Mouse (Mus musculus) Patski (cell line): ENCODE data around the gene Gli1. TPM values are rescaled to one million over a fixed set of nuclear protein-coding genes. Genes with fewer than 3 reads are reported as not detected.

Experiments
- ATAC-seq: fragments of 100-300 bp; one replicate; pipeline ENCODE4 v1.8.0; 2021
- CTCF ChIA-PET: fragments of 350-600 bp; sonication (Branson Sonifier 250); formaldehyde crosslinking; loops from one replicate; lab custom pipeline; 2022; ENCODE audit warnings: inconsistent platforms; lab: Charles Lee
- POLR2A ChIA-PET: fragments of 350-600 bp; sonication (Branson Sonifier 250); formaldehyde crosslinking; loops from one replicate; lab custom pipeline; 2022; ENCODE audit warnings: antibody characterized with exemption, inconsistent platforms; lab: Charles Lee
- DNase-seq: peaks from one replicate; pipeline ENCODE4 v3.0.0-alpha.2; 2011; ENCODE audit warnings: low read depth, low spot score
- H3K27me3 ChIP-seq: fragments of 371-371 bp; one replicate; pipeline ENCODE4 v1.5.1; 2021
- CTCF ChIP-seq: fragments of 100-300 bp; IDR thresholded peaks from one replicate; pipeline ENCODE4 v1.5.1; 2021
- in situ Hi-C: fragments of 300-500 bp; cut with MboI; formaldehyde crosslinking; loops from 3 replicates; pipeline ENCODE4 v1.11.1; 2018; ENCODE audit warnings: low pct_unique_long_range_greater_than_20kb, mixed read lengths
- polyA plus RNA-seq: library from polyadenylated mRNA; unstranded; gene quantifications from one replicate; pipeline ENCODE4 v1.2.3, GENCODE M21; 2021

Gene Gli1
- polyA plus RNA-seq, 1 experiment from 2014 or later, result 0.23 TPM

- CTCF ChIA-PET, result interaction anchor here (1.2 kb wide), 1 partner anchor 77 kb away, joined by 3 read pairs; no protein-coding TSS in a partner anchor
- in situ Hi-C loops, result no loop called here
- ATAC-seq, result no peak
These were observed 6.5 kb downstream of the Gli1 start for GRCm38 (mm10) chr10:127335271-127335670.

DNA sequence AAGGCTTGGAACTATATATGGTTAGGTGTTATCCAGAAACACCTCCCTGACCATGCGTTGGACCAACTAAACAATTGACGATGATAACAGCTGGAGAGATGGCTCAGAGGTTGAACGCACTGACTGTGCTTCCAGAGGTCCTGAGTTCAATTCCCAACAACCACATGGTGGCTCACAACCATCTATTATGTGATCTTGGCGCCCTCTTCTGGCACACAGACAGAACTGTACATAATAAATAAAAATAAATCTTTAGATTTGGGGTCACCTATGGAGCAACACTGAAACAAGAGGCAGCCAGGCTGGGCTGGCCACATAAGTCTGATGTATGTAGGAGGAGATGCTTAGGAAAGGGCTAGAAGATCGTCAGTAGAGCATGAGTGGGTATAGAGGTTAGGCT, 8.6 kb downstream of the Gli1 start:
- no peak for ATAC-seq
- peaks cover 10% of the 10 kb centered on the region for H3K27me3 ChIP-seq
- no peak for TF ChIP-seq CTCF
- in situ Hi-C loops, result no loop called here
- no peak for DNase-seq
- CTCF ChIA-PET, result no interaction called here
- POLR2A ChIA-PET, result interaction anchor here (0.6 kb wide), 1 partner anchor 198 kb away, joined by 5 read pairs; no protein-coding TSS in a partner anchor

More at GRCm38 (mm10) chr10:127335271-127335670, 6.5 kb downstream of the Gli1 start:
- no peak for DNase-seq
- TF ChIP-seq CTCF, result no peak
- POLR2A ChIA-PET, result no interaction called here
- H3K27me3 ChIP-seq, result peaks cover 5% of the 10 kb centered on the region

DNA sequence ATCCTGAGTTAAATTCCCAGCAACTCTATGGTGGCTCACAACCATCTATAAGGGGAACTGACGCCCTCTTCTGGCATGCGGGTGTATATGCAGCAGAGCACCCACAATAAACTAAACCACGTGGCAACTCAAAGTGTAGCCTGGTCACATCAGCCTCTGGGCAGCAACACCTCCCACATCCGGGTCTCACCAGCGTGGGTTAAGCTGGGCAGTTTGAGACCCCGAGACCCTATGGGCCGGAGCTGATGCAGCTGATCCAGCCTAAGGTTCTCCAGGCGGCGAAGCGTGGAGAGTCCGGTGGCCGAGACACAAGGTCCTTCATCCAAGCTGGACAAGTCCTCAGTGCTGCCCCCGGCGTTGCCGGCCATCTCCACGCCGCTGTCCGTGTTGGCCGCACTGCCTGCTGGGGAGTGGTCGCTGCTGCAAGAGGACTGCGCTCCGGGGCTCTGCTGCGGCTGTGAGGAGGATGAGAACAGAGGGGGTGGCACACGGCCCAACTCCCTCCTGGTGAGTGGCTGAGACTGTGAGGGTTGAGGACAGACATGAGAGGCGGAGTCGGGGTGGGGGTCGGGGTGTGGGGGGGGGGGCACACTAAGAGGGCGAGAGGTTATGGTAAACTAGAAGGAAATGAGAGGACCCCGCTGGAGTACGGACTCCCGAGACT, 9.4 kb downstream of the Gli1 start:
- no peak for TF ChIP-seq CTCF
- ATAC-seq (no peak), DNase-seq (no peak)
- H3K27me3 ChIP-seq, result peaks cover 10% of the 10 kb centered on the region
- in situ Hi-C loops, result no loop called here
- POLR2A ChIA-PET, result no interaction called here
- CTCF ChIA-PET, result no interaction called here

- H3K27me3 ChIP-seq, result peaks cover 18% of the 10 kb centered on the region
- ATAC-seq, result no peak
- POLR2A ChIA-PET, result no interaction called here
- CTCF ChIA-PET, result interaction anchor here (0.8 kb wide), 1 partner anchor 8 kb away, joined by 4 read pairs; no protein-coding TSS in a partner anchor
- TF ChIP-seq CTCF, result no peak
- in situ Hi-C loops, result no loop called here
- DNase-seq, result no peak
These were observed 11.6 kb downstream of the Gli1 start for GRCm38 (mm10) chr10:127330212-127330611.

- DNase-seq, result no peak
- in situ Hi-C loops, result loop anchor here (10.0 kb wide), 1 partner anchor 213 kb away; no protein-coding TSS in a partner anchor
- TF ChIP-seq CTCF, result no peak
- POLR2A ChIA-PET, result no interaction called here
- no peak for ATAC-seq
- peaks cover 13% of the 10 kb centered on the region for H3K27me3 ChIP-seq
- CTCF ChIA-PET, result interaction anchor here (0.9 to 2.2 kb wide), 2 partner anchors 11 to 15 kb away, joined by 4 to 11 read pairs; no protein-coding TSS in a partner anchor
These were observed 14.2 kb downstream of the Gli1 start for GRCm38 (mm10) chr10:127327461-127328145.

- no peak for ATAC-seq
- POLR2A ChIA-PET, result interaction anchor here (0.6 kb wide), 1 partner anchor 139 kb away, joined by 3 read pairs; no protein-coding TSS in a partner anchor
These were observed 14.9 kb downstream of the Gli1 start for GRCm38 (mm10) chr10:127326828-127327227.

GRCm38 (mm10) chr10:127326017-127326801, 15.6 kb downstream of the Gli1 start:
- DNase-seq (no peak), ATAC-seq (no peak)
- peaks cover 13% of the 10 kb centered on the region for H3K27me3 ChIP-seq
- POLR2A ChIA-PET, result interaction anchor here (0.6 kb wide), 1 partner anchor 139 kb away, joined by 3 read pairs; no protein-coding TSS in a partner anchor
- CTCF ChIA-PET, result interaction anchor here (0.9 kb wide), 1 partner anchor 13 kb away, joined by 4 read pairs; no protein-coding TSS in a partner anchor
- in situ Hi-C loops, result loop anchor here (10.0 kb wide), 1 partner anchor 211 kb away; no protein-coding TSS in a partner anchor
- no peak for TF ChIP-seq CTCF

More at GRCm38 (mm10) chr10:127326828-127327227, 14.9 kb downstream of the Gli1 start:
- TF ChIP-seq CTCF, result no peak
- H3K27me3 ChIP-seq, result peaks cover 13% of the 10 kb centered on the region
- in situ Hi-C loops, result loop anchor here (10.0 kb wide), 1 partner anchor 212 kb away; no protein-coding TSS in a partner anchor
- CTCF ChIA-PET, result interaction anchor here (0.9 to 2.2 kb wide), 2 partner anchors 12 to 14 kb away, joined by 4 to 11 read pairs; no protein-coding TSS in a partner anchor
- no peak for DNase-seq

GRCm38 (mm10) chr10:127325454-127326016, 16.2 kb downstream of the Gli1 start:
- in situ Hi-C loops, result loop anchor here (10.0 kb wide), 1 partner anchor 211 kb away; no protein-coding TSS in a partner anchor
- ChIA-PET CTCF (no interaction called here), POLR2A (no interaction called here)
- peaks cover 13% of the 10 kb centered on the region for H3K27me3 ChIP-seq
- TF ChIP-seq CTCF, result no peak
- ATAC-seq (no peak), DNase-seq (no peak)

DNA sequence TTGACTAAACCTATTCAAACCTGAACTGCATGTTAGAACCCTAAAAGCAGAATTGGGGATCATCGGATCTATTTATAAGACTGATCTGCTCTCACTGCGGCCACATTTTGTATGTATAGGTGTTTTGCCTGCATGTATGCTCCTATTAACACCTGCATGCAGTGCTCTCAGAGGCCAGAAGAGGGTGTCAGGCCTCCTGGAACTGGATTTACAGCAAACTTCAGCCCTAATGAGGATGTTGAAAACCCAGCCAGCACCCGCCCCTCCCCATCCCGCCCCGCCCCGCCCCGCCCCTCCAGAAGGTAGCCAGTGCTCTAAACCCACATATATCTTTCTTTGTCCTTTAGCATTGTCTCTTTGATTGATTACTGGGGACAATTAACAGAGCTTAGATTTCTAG, 17.3 kb downstream of the Gli1 start:
- ATAC-seq (no peak), DNase-seq (no peak)
- no peak for TF ChIP-seq CTCF

More for the DNA sequence above, 17.3 kb downstream of the Gli1 start:
- H3K27me3 ChIP-seq, result peaks cover 11% of the 10 kb centered on the region
- ChIA-PET CTCF (interaction anchor here (0.7 to 4.0 kb wide), 3 partner anchors 14 to 27 kb away, joined by 3 to 17 read pairs (median 5); partner anchors contain the start of gene Gli1), POLR2A (no interaction called here)
- in situ Hi-C loops, result loop anchor here (10.0 kb wide), 1 partner anchor 210 kb away; no protein-coding TSS in a partner anchor
